Mouse (Mus musculus) cerebral cortex, adult 2 months (tissue): ENCODE data around the gene Stkld1.

ENCODE experiments used
- WGBS: fragments of 180-500 bp; shearing (Covaris S2); methylation state at CpG from one replicate; pipeline ENCODE4 v1.1.7; 2018; 5-methylcytosine and 5-hydroxymethylcytosine counted together

Gene Stkld1

DNA sequence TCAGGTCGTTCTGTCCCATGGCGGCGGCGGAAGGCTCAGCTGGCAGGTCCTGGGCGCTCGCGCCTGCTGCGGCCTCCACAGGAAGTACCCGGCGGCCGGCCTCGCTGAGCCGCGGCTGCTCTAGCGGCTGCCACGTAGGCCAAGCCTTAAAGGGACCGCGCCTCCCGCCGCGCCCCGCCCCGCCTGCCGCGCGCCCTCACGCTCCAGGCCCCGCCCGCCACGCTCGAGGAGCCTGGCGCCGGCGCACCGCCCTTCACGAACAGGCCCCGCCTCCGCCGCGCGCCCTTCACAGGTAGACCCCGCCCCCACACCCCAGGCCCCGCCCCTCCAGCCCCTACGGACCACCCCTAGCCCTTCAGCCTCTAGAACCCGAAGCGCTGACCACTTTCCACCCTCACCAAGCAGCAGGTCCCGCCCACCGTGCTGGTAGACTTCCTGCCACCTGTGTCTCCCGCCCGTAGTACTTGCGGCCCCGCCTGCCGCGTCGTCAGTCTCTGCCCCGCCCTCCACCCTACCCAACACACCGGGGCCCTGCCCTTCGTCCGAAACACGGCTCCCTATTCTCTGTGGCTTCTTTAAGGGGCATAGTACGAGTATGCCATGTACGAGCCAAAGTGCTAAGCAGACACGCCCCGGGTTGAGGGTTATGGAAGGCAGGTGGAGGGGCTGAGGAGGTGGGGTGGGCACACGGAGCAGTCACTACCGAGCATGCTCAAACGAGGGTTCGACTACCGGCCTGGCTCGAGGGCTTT lies at the start of gene Stkld1, which contains the start of gene Surf4:
Gene Stkld1, plus strand, starts transcription at position 744 of the 752 bp plus-strand sequence.
Gene Surf4, minus strand, starts transcription at position 625 of the 752 bp plus-strand sequence.
- WGBS: 2% methylated on average over 62 of the region's 70 CpGs

DNA sequence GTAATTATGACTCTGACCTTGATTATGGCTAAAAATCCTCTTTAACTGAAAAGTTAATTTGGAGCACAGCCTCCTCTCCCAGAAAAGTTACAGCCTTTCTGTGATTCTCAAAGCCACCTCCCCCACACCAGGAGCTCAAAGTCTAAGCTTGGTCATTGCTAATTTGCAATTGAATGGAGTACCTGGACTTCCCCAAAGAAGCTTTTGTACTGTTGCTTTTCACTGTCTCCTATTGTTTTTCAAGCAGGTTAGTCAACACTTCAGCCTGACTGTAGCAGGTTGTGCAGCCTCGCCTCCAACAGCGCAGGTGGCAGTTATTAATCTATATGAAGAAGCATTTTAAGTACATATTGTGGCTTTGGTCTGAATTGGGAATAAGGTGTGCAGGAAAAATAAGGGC lies 48.3 kb upstream of the Stkld1 start:
- 90% methylated on average over 2 of the region's 2 CpGs for WGBS

DNA sequence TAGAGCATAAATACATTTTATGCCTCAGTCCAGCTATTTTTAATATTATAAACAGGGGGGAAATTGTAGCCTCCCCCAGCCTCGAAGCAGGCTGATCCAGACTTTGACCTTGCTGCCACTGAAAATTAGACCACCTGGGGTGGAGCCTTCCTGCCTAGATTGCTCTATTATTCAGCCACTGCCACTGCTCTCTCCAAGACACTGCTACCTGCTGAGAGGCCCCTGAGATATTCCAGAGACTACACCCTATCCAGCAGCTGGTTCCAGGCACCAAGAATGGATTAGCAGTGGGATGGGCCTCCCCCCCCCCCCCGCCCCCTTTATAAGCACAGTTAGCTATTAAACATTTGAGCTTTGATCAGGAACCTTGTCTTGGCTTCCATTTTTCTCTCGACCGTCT lies 47.7 kb upstream of the Stkld1 start:
- WGBS: 60% methylated on average over 4 of the region's 4 CpGs

DNA sequence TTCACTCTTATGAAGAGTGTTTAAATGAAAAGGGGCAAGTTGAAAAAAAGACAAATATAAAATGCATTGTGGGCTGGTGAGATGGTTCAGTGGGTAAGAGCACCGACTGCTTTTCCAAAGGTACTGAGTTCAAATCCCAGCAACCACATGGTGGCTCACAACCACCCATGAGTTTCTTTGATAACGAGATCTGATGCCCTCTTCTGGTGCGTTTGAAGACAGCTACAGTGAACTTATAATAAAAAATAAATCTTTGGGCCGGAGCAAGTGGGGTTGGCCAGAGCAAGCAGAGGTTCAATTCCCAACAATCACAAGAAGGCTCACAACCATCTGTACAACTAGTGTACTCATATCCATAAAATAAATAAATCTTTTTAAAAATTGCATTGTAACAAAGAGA lies 37.9 kb upstream of the Stkld1 start:
- 86% methylated on average over 4 of the region's 4 CpGs for WGBS

DNA sequence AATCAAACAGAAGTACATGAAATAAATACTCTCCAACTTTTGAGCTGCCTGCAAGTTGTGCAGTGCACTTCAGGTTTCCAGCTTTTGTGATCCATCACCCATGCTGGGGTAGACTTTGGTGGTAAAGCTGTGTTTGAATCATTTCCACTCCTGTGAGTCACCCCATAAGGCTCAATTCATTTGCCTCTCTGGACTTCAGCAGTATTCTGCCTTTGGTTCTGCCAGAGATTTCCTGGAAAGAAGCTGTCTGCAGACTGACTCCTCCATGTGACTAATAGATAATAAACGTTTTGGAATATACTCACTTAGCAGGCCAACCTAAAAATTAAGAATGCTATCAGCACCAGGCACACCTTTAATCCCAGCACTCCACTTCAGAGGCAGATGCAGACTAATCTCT lies 33.1 kb upstream of the Stkld1 start:
- 64% methylated on average over 1 of the region's 1 CpGs for WGBS

DNA sequence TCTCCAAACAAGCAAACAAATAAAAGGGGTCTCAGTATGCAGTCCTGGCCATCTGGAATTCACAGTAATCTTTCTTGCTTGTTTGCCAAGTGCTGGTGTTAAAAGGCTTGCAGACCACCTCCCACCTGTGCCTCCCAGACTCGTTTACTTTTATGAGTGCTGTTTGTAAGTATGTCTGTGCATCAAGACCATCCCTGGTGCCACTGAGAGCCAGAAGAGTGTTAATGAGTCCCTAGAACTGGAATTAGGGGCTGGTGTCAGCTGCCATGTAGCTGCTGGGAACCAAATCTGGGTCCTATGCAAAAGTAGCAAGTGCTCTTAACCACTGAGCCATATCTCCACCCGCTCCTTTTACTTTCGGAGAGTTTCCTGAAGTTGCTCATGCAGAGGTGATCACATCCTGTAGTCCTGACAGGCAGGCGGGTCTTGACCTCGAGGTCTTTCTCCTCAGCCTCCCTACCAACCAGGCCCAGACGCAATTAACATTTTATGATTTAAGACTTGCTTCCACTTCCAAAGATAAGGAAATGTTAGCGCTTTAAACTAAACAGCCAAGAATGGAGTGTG lies 31.9 kb upstream of the Stkld1 start:
- 8% methylated on average over 7 of the region's 7 CpGs for WGBS

DNA sequence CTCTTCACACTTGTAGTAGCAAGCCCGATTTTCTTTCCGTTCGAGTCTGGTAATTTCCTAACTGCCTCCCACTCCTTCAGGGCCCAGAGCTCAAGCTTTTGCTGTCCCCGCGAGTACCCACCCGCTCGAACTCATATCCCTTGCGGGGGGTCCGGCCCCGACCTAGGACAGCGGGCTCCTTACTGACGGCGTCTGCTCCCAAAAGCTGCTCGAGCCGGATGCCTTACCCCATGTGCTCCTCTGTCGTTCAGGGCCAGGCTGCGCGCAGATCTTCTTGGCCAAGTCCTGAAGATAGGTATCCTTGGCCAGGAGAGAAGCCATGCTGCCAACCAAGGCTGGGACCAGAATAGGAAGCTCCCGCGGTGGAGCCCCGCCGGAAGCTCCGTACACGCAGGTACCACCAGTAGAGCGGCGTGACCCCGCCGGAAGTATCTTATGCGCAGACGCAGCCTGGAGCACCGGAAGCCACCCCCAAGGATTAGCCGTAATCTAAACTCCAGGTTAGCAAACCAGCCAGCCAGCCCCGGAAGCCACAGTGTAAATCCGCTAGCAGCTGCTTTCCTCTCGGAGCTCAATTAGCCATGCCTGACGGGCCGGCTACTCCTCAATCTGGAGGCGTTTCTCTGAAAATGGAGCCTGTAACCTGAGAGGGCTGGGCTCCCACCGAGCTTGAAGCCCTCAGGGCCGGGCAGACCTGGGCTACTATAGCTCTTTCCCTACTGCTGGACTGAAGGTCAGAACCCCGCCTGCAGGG lies 31.2 kb upstream of the Stkld1 start, which contains the start of gene Surf6:
Gene Surf6, minus strand, starts transcription at position 413 of the 754 bp plus-strand sequence.
- WGBS: under 1% methylated on average over 41 of the region's 41 CpGs

DNA sequence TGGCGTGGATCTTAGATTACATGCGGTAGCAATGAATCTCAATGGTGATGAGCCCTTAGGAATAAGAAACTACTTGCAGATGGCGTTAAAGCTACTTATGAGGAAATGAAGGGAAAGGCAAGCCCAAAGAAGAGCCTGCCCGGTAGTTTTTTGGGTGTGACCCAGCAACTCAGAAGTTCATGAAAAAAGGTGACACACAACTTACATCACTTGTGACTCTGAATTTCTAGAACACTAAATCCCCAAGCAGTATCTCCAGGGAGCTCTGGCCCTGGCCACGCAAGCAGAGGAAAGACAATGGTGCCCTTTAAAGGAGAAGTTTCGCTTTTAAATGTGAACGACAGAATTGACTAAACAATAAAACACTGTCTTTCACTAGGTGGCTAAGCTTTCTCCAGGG lies 30.5 kb upstream of the Stkld1 start:
- 7% methylated on average over 7 of the region's 7 CpGs for WGBS

DNA sequence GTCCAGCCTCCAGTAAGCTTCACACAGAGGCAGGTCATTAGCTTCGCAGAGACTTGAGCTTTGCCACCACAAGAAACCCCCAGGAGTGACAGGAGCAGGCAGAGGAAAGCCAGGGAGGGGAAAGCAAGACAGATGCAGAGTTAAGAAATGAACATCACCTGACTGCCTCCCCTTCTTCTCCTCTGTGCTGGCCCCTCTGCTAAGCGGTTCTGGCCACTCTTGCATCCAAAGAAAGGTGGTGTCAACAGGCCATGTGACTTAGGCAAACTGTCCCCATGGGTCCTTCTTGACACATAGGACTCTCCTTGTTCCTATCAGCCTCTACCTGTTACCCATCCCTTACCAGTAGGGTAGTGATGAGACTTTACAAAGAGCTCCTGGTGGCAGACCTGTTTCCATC lies 27.9 kb upstream of the Stkld1 start:
- WGBS: 94% methylated on average over 2 of the region's 2 CpGs

DNA sequence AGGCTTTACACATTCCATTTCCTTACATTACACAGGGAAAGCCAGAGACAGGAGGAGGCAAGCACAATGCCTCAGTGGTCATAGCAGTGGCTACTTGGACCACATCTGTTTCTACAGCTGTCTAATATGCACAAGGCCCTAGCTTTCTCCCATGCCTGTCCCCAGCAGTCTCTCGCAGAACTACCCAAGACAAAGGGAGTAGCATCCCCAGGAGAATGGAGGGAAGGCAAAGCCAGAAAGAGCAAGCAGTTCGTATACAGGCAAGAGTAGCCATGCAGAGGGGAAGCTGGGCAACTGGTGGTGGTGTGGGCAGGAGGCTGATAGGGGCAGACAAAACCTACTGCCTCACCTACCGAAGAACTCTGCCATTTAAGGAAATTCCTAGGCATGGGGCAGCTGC lies 27.4 kb upstream of the Stkld1 start:
- WGBS: 91% methylated on average over 3 of the region's 3 CpGs

DNA sequence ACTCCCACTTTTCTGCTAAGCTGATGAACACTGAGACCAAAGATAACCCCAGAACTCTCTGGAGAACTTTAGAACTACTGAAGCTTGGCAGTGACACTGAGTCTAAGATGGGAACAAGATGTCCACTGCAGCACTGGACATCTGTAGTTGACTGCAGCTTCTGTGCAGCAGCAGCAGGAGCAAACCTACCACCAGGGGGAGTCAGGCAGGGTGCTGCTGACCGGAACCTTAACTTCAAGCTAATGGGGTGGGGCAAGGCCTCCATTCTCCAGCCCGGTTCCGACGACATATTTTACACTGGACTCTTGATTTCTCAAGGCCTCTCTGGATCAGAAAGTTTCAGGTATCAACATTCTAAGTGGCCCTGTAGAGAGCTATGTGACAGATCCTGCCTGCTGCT lies 26.7 kb upstream of the Stkld1 start:
- 33% methylated on average over 4 of the region's 4 CpGs for WGBS

DNA sequence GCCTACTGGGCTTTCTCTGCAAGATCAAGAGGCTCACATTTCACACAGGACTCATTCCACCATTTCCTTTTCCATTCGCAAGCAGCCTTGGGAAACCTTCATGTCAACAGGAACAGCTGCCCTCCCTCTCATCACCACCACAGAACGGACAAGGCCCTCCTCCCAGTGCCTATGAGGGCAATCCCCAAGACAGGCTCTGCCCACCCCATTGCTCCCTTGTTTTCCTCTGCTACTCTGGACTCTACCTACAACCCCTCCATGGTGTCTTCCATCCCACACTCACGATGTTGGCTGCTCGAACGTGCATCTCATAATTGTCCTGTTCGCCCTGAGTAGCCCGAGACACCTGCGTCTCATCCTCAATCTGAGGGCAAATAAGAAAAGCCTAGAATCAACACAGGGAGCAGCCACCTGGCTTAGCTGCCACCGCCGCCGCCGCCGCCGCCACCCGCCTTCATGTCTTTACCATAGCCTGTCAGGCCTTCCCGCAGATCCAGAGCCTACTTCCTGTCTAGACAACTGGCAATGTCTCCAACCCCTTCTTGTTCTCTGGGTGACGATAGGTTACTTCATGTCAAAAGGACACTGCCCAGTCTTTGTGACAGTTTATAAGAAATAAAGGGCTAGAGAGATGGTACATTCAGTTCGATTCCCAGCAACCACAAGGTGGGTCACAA lies 25.0 kb upstream of the Stkld1 start:
- WGBS: 76% methylated on average over 18 of the region's 18 CpGs

DNA sequence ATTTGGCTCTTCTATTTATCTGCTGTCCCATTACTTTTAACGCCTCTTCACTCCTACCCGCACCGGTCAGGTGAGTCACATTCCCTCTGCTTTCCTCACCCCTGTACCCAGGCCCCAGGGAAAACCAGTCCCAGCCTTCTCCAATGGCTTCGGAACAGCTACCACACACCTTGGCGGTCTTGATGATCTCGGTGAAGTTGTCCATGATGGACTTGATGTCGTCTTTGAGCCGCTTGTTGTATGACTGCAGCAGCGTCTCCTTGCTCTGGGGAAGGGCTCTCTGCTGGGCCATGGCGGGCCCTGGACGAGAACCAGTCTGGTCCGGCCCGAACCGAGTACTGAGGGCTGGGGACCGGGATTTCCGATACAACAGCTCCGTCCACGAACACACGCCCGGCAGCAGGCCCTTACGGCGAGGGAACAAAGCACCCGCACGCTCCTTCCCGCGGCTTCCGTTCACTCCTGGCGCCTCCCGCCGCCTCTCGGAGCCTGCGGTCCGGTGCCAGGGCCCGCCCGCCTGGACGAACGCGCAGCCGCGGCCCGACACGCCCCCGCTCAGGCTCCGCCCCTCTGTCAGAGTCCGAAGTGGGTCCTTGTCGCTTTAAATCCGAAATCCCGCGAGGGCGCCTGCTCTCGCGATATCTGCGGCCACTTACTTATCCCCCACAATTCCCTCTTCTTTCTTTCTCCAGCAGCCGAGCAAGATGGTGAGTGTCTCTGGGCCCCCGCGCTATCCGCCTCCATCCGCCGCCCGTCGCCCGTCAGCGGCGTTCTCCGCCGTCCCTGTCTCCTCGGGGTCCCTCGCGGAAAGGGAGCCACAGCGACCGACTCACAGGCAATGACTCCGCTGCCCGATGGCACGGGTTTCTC lies 23.5 kb upstream of the Stkld1 start, which contains the start of the genes Med22 and Rpl7a:
Gene Med22, minus strand, starts transcription at position 554 of the 870 bp plus-strand sequence.
Gene Rpl7a, plus strand, starts transcription at position 641 of the 870 bp plus-strand sequence.
- WGBS: under 1% methylated on average over 74 of the region's 74 CpGs

DNA sequence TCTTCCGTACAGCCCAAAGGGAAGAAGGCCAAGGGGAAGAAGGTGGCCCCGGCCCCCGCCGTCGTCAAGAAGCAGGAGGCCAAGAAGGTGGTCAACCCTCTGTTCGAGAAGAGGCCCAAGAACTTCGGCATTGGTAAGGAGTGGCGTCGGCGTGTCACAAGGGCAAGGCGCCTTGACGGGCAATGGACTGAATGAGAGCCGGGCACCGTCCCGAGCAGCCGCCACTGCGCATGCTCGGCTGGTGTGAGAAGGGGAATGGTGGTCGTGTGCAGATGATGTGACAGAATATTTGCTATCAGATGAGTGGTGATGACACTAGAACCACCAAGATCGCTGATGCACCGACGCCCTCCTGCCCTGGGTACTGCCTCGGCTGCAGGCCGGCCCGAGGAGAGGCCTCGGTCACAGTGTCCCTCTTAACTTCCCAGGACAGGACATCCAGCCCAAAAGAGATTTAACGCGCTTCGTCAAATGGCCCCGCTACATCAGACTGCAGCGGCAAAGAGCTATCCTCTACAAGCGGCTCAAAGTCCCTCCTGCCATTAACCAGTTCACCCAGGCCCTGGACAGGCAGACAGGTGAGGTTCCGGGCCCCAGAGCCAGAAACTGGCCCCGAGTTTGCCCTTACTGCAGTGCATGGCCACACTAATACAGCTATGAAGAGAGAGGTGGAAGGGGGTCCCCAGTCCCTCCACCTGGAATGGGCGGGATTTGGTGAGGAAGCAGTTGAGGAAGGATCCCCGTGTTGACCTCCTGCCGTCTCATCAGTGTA lies 22.7 kb upstream of the Stkld1 start:
- 1% methylated on average over 37 of the region's 37 CpGs for WGBS

DNA sequence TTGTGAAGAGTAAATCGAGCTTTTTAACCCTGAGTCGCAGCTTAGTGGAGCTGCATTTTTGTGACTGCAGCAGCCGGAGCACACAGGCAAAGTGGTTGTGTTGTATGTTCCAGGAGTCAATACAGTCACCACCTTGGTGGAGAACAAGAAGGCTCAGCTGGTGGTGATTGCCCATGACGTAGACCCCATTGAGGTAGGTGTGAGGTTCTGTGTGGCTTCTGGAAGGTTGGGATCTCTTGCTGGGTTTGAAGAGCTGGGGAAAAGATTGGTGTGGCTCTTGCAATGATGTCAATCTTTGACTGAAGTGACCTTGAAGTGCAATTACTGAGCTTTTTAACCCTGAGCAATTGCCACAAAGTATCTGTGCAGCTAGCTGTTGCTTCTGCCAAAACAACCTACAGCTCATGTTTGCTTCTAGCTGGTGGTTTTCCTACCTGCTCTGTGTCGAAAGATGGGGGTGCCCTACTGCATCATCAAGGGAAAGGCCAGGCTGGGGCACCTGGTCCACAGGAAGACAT lies 21.5 kb upstream of the Stkld1 start:
- WGBS: 53% methylated on average over 5 of the region's 5 CpGs

DNA sequence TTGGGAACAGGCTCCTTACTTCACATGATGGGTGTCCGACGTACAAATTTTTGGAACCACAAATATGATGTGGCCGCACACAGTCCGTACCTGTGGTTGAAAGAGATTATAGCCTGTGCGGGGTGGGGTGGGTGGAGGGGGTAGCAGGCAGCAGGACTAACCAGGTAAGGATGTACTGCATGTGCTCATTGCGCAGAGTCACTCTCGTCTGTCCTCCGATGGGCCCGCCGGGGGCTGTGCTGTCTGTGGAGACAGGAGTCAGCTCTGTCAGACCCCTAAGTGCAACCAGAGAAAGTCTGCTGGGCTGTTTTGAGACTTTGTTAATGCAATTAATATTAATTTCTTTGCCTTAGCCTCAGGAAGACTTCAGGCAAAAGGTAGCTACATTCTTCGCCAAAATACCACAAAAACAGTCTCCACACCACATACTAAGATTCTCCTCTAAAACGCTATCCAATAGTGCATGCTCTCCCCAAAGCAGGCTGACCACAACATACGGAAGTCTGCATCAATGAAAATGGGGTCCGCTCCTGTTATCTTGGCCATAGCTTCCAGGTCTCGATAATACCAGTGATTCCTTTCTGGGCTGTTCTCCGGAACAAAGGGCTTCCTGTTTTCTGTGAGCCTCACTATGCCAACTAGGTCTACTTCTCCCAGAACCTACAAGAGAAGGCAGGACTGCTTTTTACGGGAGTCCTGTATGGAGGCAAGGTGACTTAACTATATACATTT lies 20.3 kb upstream of the Stkld1 start:
- 74% methylated on average over 17 of the region's 17 CpGs for WGBS

DNA sequence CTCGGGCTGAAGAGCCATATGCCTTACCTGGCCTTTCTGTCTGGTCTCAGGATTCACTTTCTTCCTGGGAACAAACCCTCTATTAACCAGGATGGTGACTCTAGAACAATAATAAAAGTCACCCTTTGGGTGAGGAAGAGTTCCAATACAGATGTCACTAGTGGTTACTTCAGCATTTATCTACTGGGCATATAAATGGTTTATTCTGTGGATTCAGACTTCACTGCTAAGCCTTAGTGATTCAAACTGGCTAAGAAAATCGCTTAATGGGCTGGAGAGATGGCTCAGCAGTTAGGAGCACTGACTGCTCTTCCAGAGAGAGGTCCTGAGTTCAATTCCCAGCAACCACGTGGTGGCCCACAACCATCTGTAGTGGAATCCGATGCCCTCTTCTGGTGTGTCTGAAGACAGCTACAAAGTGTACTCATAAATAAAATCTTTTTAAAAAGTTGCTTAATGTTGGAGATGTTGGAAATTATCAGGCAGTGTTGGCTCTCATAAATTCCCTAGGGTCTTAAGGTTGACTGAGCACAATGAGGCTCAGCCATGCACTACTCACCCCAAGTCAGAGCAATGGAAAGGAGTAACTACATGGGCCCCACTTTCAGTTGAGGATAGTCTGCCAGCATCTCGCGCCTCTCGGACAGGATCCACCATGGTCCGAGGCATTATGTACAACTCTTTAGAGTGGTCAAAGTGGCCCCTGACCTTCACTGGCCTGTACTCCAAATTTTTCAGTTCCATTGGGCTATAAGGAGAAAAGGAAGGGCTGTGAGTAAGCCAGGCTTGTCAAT lies 19.5 kb upstream of the Stkld1 start:
- 54% methylated on average over 8 of the region's 8 CpGs for WGBS
